36 mouse cellular contexts compared by ENCODE assay signal in genomic region chr8:77979106-77979505, GRCm38 (mm10).
"Had no signal": no experiment of that assay in that cellular context is flagged by ENCODE, and none has a peak within 500 bp of the region (broad histone marks: within the 10 kb centered on the region; RNA-seq: fewer than 3 reads in every experiment).

No protein-coding gene starts in this region.

- H3K27ac ChIP-seq: heart, adult 2 months; heart, embryonic 10.5 days; heart, embryonic 13.5 days; heart, embryonic 15.5 days; hindbrain, embryonic 10.5 days; hindbrain, embryonic 12.5 days; hindbrain, embryonic 13.5 days; hindbrain, embryonic 14.5 days; hindbrain, embryonic 15.5 days; hindbrain, postnatal 0 days; intestine, embryonic 15.5 days; kidney, embryonic 15.5 days; kidney, postnatal 0 days; layer of hippocampus, adult 2 months had no signal

- H3K36me3 ChIP-seq: heart, embryonic 10.5 days; heart, embryonic 12.5 days; heart, embryonic 13.5 days; heart, embryonic 15.5 days; hindbrain, embryonic 10.5 days; hindbrain, embryonic 12.5 days; hindbrain, embryonic 13.5 days; hindbrain, embryonic 15.5 days; intestine, embryonic 15.5 days; kidney, embryonic 15.5 days had no signal

- H3K4me2 ChIP-seq: heart, embryonic 11.5 days; heart, embryonic 12.5 days; heart, embryonic 13.5 days; heart, embryonic 15.5 days; hindbrain, embryonic 12.5 days; hindbrain, embryonic 13.5 days; hindbrain, embryonic 14.5 days; hindbrain, embryonic 15.5 days; intestine, embryonic 15.5 days; kidney, embryonic 15.5 days had no signal

- H3K27me3 ChIP-seq: heart, embryonic 12.5 days; heart, embryonic 13.5 days; heart, embryonic 15.5 days; hindbrain, embryonic 12.5 days; hindbrain, embryonic 13.5 days; hindbrain, embryonic 15.5 days; intestine, embryonic 15.5 days; kidney, embryonic 15.5 days had no signal

- H3K9ac ChIP-seq: heart, embryonic 12.5 days; heart, embryonic 13.5 days; heart, embryonic 15.5 days; hindbrain, embryonic 12.5 days; hindbrain, embryonic 13.5 days; hindbrain, embryonic 14.5 days; hindbrain, embryonic 15.5 days; intestine, embryonic 15.5 days; kidney, embryonic 15.5 days had no signal

- H3K9me3 ChIP-seq: heart, embryonic 10.5 days; heart, embryonic 15.5 days; hindbrain, embryonic 10.5 days; hindbrain, embryonic 12.5 days; hindbrain, embryonic 15.5 days; intestine, embryonic 15.5 days; kidney, embryonic 15.5 days had no signal

- H3K4me1 ChIP-seq: heart, embryonic 10.5 days; heart, embryonic 15.5 days; hindbrain, embryonic 10.5 days; hindbrain, embryonic 12.5 days; hindbrain, embryonic 13.5 days; hindbrain, embryonic 15.5 days; intestine, embryonic 15.5 days; kidney, embryonic 15.5 days had no signal

- H3K4me3 ChIP-seq: heart, adult 2 months; heart, embryonic 10.5 days; heart, embryonic 12.5 days; heart, embryonic 13.5 days; heart, embryonic 15.5 days; hindbrain, embryonic 10.5 days; hindbrain, embryonic 12.5 days; hindbrain, embryonic 13.5 days; hindbrain, embryonic 15.5 days; intestine, embryonic 15.5 days; kidney, embryonic 15.5 days; layer of hippocampus, adult 2 months had no signal

- DNase-seq: heart, adult 18-20 months; heart, adult 2 months; heart, postnatal 10 days; heart, postnatal 14 days; heart, postnatal 36 days; heart, postnatal 4 days; kidney, adult 11 months; kidney, adult 18-20 months; kidney, adult 2 months; kidney, adult 8-10 months; kidney, adult 9 months; kidney, postnatal 10 days; kidney, postnatal 14 days; kidney, postnatal 25 days; kidney, postnatal 36 days; kidney, postnatal 4 days; layer of hippocampus, adult 9-11 months had no signal

- ATAC-seq: hindbrain, embryonic 16.5 days; hindbrain, postnatal 0 days; inflammation-experienced regulatory T-cells, adult 6 months; intestine, embryonic 15.5 days; intestine, embryonic 16.5 days; intestine, postnatal 0 days had no signal
